Mouse (Mus musculus): ENCODE data around the gene Slc24a5. TPM values are rescaled to one million over a fixed set of nuclear protein-coding genes. Genes with fewer than 3 reads are reported as not detected.
"Not testable (repeated sequence)": the region's sequence is repeated elsewhere in the genome, so short reads cannot be mapped to it uniquely, and the experiment has no call there.

Gene Slc24a5
- polyA plus RNA-seq, 1 experiment, result 21.8 TPM

DNA sequence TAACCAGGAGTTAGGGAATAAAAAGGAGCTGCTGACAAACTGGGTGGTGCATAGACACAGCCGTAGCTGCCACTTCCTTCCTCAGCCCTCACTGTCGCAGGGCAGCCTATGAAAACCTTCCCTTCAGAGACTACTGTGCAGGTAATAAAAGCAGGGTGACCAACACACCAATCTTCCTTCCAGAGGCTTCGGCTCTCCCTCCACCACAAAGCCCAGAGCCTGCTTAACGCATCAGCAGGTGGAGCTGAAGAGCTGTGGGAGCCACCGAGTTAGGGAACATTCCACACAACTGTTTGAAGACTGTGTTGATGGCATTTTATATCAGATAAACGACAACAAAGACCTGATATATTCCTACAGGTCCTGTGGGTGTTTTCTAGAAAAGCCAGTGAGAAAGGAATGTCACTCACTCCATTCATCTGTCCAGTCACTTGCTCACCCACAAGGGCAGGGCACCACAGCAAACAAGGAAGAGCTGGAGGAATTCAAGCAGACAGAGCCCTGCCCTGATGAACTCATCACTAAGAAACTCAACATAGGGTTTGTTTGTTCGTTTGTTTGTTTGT is 10.6 kb upstream of the Slc24a5 start:
- Histone ChIP-seq H3K27me3 (replicated peaks) (no peaks in the 10 kb centered on the region), H3K4me3 (replicated peaks) (peak overlapping the region; percentile 57), H3K36me3 (replicated peaks; ENCODE audit: low read length) (no peaks in the 10 kb centered on the region), H3K4me1 (peaks cover 67% of the 10 kb centered on the region), H3K9me3 (no peaks in the 10 kb centered on the region)
- TF ChIP-seq FLI1 (IDR thresholded peaks at IDR 0.05; ENCODE audit: low read length), result no peak
- TF ChIP-seq GATA1 (IDR thresholded peaks at IDR 0.05; ENCODE audit: borderline replicate concordance, low read length), result no peak

DNA sequence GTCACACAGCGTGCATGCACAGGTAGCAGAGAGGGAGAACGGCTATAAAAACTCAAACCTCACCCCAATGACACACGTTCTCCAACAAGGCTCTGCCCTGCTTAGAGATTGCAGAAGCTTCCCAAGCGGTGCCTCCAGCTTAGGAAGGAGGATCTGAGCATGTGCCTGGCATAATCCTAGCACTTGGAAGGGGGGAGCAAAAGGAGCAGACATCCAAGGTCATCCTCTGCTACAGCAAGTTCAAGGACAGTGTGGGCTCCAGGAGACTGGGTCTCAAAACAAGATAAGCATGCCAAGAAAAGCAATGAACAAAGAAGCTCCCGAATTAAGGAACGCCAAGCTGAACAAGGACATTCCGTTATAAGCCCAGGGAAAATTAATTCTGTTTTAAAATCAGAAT is 6.5 kb upstream of the Slc24a5 start:
- no peak overlapping the region for H3K4me3 ChIP-seq (replicated peaks)
- H3K27me3 ChIP-seq (replicated peaks), result no peaks in the 10 kb centered on the region
- H3K4me1 ChIP-seq, result peaks cover 69% of the 10 kb centered on the region
- TF ChIP-seq FLI1 (IDR thresholded peaks at IDR 0.05; ENCODE audit: low read length), result no peak
- no peak for TF ChIP-seq GATA1 (IDR thresholded peaks at IDR 0.05; ENCODE audit: borderline replicate concordance, low read length)
- H3K36me3 ChIP-seq (replicated peaks; ENCODE audit: low read length), result no peaks in the 10 kb centered on the region
- no peaks in the 10 kb centered on the region for H3K9me3 ChIP-seq

DNA sequence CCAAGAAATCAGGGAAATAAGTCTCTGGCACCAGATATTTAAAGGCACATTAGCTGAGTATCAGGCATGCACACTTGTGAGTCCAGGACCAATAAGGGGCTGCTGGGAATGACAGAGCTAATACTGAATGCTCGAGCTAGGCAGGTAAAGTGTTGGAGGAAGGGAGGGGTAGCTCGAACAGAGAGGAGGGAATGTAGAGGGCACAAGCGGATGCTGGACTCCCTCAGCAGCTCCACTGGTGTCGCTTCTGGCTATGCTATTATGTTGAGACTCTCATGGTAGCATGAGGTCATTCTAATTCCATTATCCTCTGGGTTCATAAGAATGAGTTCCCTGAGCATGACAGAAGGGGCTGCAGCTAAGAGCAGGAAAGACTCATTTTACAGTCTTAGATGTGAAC is 5.0 kb upstream of the Slc24a5 start:
- no peaks in the 10 kb centered on the region for H3K9me3 ChIP-seq
- H3K36me3 ChIP-seq (replicated peaks; ENCODE audit: low read length), result no peaks in the 10 kb centered on the region
- TF ChIP-seq FLI1 (IDR thresholded peaks at IDR 0.05; ENCODE audit: low read length), result no peak
- TF ChIP-seq GATA1 (IDR thresholded peaks at IDR 0.05; ENCODE audit: borderline replicate concordance, low read length), result no peak
- peaks cover 68% of the 10 kb centered on the region for H3K4me1 ChIP-seq
- no peaks in the 10 kb centered on the region for H3K27me3 ChIP-seq (replicated peaks)
- peak overlapping the region; percentile 26 for H3K4me3 ChIP-seq (replicated peaks)

DNA sequence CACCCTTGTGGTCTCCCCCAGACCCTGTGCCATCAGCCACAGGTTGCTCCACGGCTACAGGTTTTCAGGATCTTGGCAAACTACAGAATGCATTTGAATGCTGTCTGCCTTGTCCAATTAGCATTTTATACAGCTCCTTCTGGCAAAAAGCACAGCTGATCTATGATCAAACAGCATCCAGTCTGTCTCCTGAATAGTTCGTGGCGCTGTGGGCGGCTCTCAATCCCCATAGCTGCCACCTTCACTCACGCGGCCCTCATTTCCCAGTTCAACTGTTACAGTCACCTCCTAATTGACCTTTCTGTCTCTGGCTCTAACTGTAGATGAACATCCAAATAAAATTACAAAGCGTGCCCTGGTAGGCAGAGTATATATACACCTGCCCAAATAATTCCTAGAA is 551 bp upstream of the Slc24a5 start:
- Histone ChIP-seq H3K27me3 (replicated peaks) (no peaks in the 10 kb centered on the region), H3K4me3 (replicated peaks) (peak overlapping the region; percentile 59), H3K4me1 (peaks cover 92% of the 10 kb centered on the region), H3K9me3 (no peaks in the 10 kb centered on the region), H3K36me3 (replicated peaks; ENCODE audit: low read length) (peaks cover 40% of the 10 kb centered on the region)
- TF ChIP-seq FLI1 (IDR thresholded peaks at IDR 0.05; ENCODE audit: low read length) (no peak), GATA1 (IDR thresholded peaks at IDR 0.05; ENCODE audit: borderline replicate concordance, low read length) (no peak)

DNA sequence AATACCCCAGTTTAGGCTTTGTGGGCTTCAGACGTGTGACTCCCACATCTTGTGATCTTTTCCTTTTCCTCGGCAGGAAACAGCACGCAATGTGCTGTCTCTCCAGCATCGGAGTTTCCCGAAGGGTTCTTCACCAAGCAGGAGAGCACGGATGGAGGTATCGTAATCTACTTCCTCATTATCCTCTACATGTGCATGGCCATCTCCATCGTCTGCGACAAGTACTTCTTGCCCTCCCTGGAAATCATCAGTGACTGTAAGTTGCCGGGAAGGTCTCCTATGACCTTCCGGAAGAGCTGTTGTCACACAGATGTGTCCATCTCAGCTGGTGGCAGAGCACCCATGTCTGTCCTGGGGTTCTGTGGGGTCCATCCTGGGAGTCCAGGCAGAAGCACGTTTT is 772 bp downstream of the Slc24a5 start:
- H3K4me1 ChIP-seq, result peaks cover 92% of the 10 kb centered on the region
- peak overlapping the region; percentile 94 for H3K4me3 ChIP-seq (replicated peaks)
- H3K27me3 ChIP-seq (replicated peaks), result no peaks in the 10 kb centered on the region

DNA sequence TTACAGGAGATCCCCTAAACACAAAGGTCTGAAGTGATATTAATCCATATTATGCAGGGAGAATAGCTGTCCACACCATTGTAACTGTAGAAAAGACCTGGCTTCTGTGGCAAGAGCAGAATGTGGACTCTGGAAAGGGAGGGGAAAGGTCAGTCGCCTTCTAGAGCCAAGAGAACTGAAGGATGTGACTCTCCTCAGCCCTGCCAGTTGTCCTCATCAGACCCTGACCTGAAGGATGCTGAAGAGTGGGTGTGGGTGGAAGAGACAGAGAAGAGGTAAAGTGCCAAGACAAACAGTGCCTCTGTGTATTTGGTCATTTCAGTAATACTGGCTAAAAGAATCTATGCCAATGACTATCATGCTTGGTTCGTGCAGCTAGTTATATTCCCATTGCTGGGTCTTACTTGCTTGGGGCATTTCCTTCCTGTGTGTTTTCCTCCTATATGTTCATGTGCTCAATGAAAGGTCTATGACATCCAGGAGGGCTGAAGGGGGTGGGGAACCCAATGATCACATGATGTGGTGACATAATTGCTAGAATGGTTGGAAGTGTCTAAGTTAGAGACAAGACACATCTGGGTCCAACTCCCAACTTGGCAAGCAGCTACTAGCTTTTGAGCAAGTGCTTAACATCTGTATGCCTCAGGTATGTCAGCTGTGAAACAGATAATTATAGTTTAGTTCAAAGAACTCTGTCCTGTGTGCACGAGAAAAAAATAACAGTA is 5.3 kb downstream of the Slc24a5 start:
- H3K4me1 ChIP-seq, result peaks cover 93% of the 10 kb centered on the region
- no peaks in the 10 kb centered on the region for H3K9me3 ChIP-seq
- peak overlapping the region; percentile 75 for H3K4me3 ChIP-seq (replicated peaks)
- no peaks in the 10 kb centered on the region for H3K27me3 ChIP-seq (replicated peaks)
- TF ChIP-seq FLI1 (IDR thresholded peaks at IDR 0.05; ENCODE audit: low read length) (no peak), GATA1 (IDR thresholded peaks at IDR 0.05; ENCODE audit: borderline replicate concordance, low read length) (no peak)
- H3K36me3 ChIP-seq (replicated peaks; ENCODE audit: low read length), result peaks cover 97% of the 10 kb centered on the region

More for the DNA sequence above, 772 bp downstream of the Slc24a5 start:
- H3K36me3 ChIP-seq (replicated peaks; ENCODE audit: low read length), result peaks cover 53% of the 10 kb centered on the region
- no peaks in the 10 kb centered on the region for H3K9me3 ChIP-seq
- no peak for TF ChIP-seq GATA1 (IDR thresholded peaks at IDR 0.05; ENCODE audit: borderline replicate concordance, low read length)

DNA sequence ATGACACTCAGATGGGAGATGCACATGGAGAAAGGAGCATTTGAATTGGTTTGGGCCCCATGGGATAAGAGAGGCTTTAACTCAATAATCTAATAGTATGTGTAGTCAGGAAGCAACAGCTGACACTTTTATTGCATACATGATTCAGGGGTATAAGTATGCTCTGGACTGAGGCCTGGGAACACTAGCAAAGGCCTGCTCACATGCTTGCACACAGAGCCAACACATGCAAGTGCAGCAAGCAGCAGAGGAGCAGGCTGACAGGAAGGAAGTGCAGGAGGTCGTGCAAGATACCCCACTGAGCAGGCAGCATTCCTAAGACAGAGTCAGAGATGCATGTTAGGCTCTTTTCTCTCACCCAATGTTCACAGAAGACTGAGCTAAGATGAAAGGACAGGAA is 16.0 kb downstream of the Slc24a5 start:
- TF ChIP-seq GATA1 (IDR thresholded peaks at IDR 0.05; ENCODE audit: borderline replicate concordance, low read length) (no peak), FLI1 (IDR thresholded peaks at IDR 0.05; ENCODE audit: low read length) (no peak)
- Histone ChIP-seq H3K36me3 (replicated peaks; ENCODE audit: low read length) (peaks cover 95% of the 10 kb centered on the region), H3K9me3 (no peaks in the 10 kb centered on the region), H3K4me3 (replicated peaks) (peak overlapping the region; percentile 73), H3K4me1 (peaks cover 40% of the 10 kb centered on the region), H3K27me3 (replicated peaks) (no peaks in the 10 kb centered on the region)

DNA sequence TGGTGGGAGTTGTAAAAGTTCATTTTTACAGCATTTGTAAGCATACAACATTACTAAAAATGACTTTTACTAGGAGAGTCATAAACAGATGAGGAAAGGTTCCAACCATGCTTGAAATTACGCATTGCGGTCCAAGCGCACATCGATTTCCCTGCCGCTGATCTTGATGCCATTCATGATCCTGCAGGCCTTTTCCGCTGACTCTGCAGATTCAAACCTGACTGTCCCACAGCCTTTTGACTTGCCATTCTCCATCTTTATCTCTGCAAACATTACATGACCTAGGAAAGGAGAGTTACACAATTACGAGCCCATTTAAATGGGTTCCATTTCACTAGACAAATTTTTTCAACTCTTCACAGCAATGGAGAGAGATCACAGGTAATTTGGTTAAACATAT is 20.8 kb downstream of the Slc24a5 start:
- no peaks in the 10 kb centered on the region for H3K9me3 ChIP-seq
- no peak for TF ChIP-seq FLI1 (IDR thresholded peaks at IDR 0.05; ENCODE audit: low read length)
- no peak for TF ChIP-seq GATA1 (IDR thresholded peaks at IDR 0.05; ENCODE audit: borderline replicate concordance, low read length)
- H3K27me3 ChIP-seq (replicated peaks), result no peaks in the 10 kb centered on the region
- peaks cover 97% of the 10 kb centered on the region for H3K36me3 ChIP-seq (replicated peaks; ENCODE audit: low read length)
- peaks cover 10% of the 10 kb centered on the region for H3K4me1 ChIP-seq
- H3K4me3 ChIP-seq (replicated peaks), result no peak overlapping the region

DNA sequence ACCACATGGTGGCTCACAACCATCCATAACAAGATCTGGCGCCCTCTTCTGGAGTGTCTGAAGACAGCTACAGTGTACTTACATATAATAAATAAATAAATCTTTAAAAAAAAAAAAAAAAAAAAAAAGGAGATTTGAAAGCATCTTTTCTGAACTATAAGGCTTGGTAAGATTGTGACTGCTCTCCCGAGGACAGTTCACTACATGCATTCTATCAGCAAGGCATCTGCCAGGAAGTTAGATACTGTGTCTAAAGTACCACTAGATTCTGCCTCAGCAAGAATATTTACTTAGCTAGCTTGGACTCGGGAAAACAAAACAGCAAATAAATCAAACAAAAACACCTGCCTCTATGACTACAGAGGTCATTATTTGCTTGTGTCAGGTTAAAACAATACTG is 24.2 kb downstream of the Slc24a5 start:
- not testable (repeated sequence) for H3K9me3 ChIP-seq; H3K4me3 ChIP-seq (replicated peaks); H3K27me3 ChIP-seq (replicated peaks); H3K4me1 ChIP-seq
- H3K36me3 ChIP-seq (replicated peaks; ENCODE audit: low read length), result peaks cover 95% of the 10 kb centered on the region

DNA sequence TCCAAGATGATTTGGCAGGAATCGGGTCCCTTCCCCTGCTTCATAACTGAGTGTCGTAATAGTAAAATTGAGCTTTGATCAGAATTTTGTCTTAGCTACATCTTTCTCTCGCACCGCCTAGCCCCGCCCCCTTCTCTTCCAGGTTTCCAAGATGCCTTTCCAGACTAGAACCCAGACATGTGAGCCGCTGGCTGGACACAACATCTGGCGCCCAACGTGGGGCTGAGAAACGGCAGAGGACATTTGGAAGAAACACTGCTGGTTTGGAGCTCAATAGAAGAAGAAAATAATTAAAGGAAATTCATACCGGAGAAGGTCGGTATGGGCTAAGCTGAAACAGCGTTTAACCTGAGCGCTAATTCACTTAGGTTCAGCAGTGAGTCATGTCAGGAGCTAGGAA is 36.6 kb downstream of the Slc24a5 start:
- H3K4me1 ChIP-seq; H3K4me3 ChIP-seq (replicated peaks); H3K27me3 ChIP-seq (replicated peaks); H3K9me3 ChIP-seq: not testable (repeated sequence)
- peaks cover 79% of the 10 kb centered on the region for H3K36me3 ChIP-seq (replicated peaks; ENCODE audit: low read length)

DNA sequence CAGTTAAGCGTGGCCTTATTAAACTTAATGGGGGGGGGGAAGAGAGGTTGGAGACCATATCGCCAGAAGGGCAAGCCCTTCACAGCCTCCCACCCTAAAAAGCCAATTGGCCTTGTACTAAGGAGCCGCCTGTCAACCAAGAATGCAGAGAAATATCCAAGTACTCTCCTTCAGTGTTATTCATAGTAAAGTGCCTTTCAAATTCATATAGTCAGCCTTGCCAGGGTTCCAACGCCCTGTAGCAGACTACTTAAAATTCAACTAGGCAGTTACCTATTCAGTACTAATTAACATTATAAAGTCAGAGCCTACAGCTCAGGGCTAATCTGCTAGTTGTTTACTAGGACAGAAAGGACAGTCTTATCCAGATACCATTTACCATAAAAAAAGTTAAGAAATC is 38.6 kb downstream of the Slc24a5 start:
- H3K27me3 ChIP-seq (replicated peaks); H3K4me3 ChIP-seq (replicated peaks); H3K4me1 ChIP-seq; H3K9me3 ChIP-seq: not testable (repeated sequence)
- peaks cover 79% of the 10 kb centered on the region for H3K36me3 ChIP-seq (replicated peaks; ENCODE audit: low read length)
